Mouse (Mus musculus) ES-Bruce4 (cell line): Measurements from ENCODE around the gene Trim80. TPM values are rescaled to one million over a fixed set of nuclear protein-coding genes. Genes with fewer than 3 reads are reported as not detected.

Experiments used
- H3K27ac ChIP-seq: 2 replicates; pipeline ENCODE4 v1.5.1; 2012; ENCODE audit warnings: low read length, inconsistent platforms; ENCODE audit not compliant: insufficient read depth
- H3K27me3 ChIP-seq: 2 replicates; pipeline ENCODE4 v1.6.1; 2012; ENCODE audit warnings: mild to moderate bottlenecking, low read length, inconsistent platforms; ENCODE audit not compliant: control insufficient read depth, poor library complexity, insufficient read depth, severe bottlenecking
- H3K36me3 ChIP-seq: 2 replicates; pipeline ENCODE4 v1.6.1; 2012; ENCODE audit warnings: inconsistent platforms, mild to moderate bottlenecking, low read length, moderate library complexity; ENCODE audit not compliant: control insufficient read depth, poor library complexity, insufficient read depth, severe bottlenecking
- H3K4me1 ChIP-seq: one replicate; pipeline ENCODE4 v1.8.1; 2011; ENCODE audit warnings: low read length; ENCODE audit not compliant: control insufficient read depth, insufficient read depth
- H3K4me3 ChIP-seq: 2 replicates; pipeline ENCODE4 v1.5.1; 2011; ENCODE audit warnings: low read depth, mild to moderate bottlenecking, low read length
- H3K9ac ChIP-seq: 2 replicates; pipeline ENCODE4 v1.6.1; 2012; ENCODE audit warnings: low read depth, mild to moderate bottlenecking, inconsistent platforms; ENCODE audit not compliant: poor library complexity, severe bottlenecking
- H3K9me3 ChIP-seq: replicated peaks from 2 replicates; pipeline ENCODE4 v1.6.1; 2012; ENCODE audit warnings: mild to moderate bottlenecking, low read length, inconsistent platforms; ENCODE audit not compliant: control insufficient read depth, poor library complexity, insufficient read depth, severe bottlenecking
- CTCF ChIP-seq: IDR thresholded peaks from one replicate; pipeline ENCODE4 v1.8.1; 2011; ENCODE audit warnings: low read depth, low read length
- EP300 ChIP-seq: IDR thresholded peaks from 2 replicates; pipeline ENCODE4 v1.6.1; 2011; ENCODE audit warnings: low read depth, low read length; ENCODE audit not compliant: insufficient read depth
- POLR2A ChIP-seq: IDR thresholded peaks from one replicate; pipeline ENCODE4 v1.8.1; 2011; ENCODE audit warnings: low read length; ENCODE audit not compliant: insufficient read depth
- polyA plus RNA-seq: library from polyadenylated mRNA; stranded (reverse); fragments of >200 nt; gene quantifications from 2 replicates; pipeline ENCODE4 v1.2.4, GENCODE M21; 2011; ENCODE audit warnings: low read depth; ENCODE audit not compliant: missing spikeins, insufficient read depth, insufficient read length

Trim80 gene
- polyA plus RNA-seq = not detected in 2 replicates

GRCm38 (mm10) chr11:115439906-115440595 is at the start of gene Trim80:
Gene Trim80, plus strand, starts transcription at chr11:115440545.
- TF ChIP-seq EP300 (no peak), POLR2A (no peak), CTCF (peak; percentile 10)
- Histone ChIP-seq H3K27me3 (no peaks in the 10 kb centered on the region), H3K4me3 (no peak within 1 kb of the TSS), H3K9me3 (peaks cover 2% of the 10 kb centered on the region; the same call in 1 of the 2 replicates), H3K27ac (no peak within 1 kb of the TSS), H3K4me1 (no peaks in the 10 kb centered on the region), H3K36me3 (no peaks in the 10 kb centered on the region), H3K9ac (no peak within 1 kb of the TSS)

- Histone ChIP-seq H3K4me3 (no peak overlapping the region), H3K27ac (no peak overlapping the region), H3K27me3 (no peaks in the 10 kb centered on the region), H3K36me3 (no peaks in the 10 kb centered on the region), H3K9me3 (no peaks in the 10 kb centered on the region), H3K9ac (no peak overlapping the region), H3K4me1 (peaks cover 3% of the 10 kb centered on the region)
- no peak for TF ChIP-seq EP300
- no peak for TF ChIP-seq CTCF
Measured at GRCm38 (mm10) chr11:115391358-115391757, 49.0 kb upstream of the Trim80 start.

GRCm38 (mm10) chr11:115393721-115394325 is 46.5 kb upstream of the Trim80 start:
- TF ChIP-seq CTCF = no peak
- TF ChIP-seq POLR2A = no peak
- no peak for TF ChIP-seq EP300
- Histone ChIP-seq H3K27me3 (no peaks in the 10 kb centered on the region), H3K9ac (peak overlapping the region; percentile 0; the same call in 1 of the 2 replicates), H3K4me3 (peak overlapping the region; percentile 29), H3K27ac (no peak overlapping the region), H3K9me3 (no peaks in the 10 kb centered on the region), H3K36me3 (no peaks in the 10 kb centered on the region), H3K4me1 (peaks cover 3% of the 10 kb centered on the region)

- Histone ChIP-seq H3K9me3 (no peaks in the 10 kb centered on the region), H3K4me3 (no peak overlapping the region), H3K27me3 (no peaks in the 10 kb centered on the region), H3K9ac (no peak overlapping the region), H3K27ac (no peak overlapping the region), H3K36me3 (no peaks in the 10 kb centered on the region), H3K4me1 (peaks cover 2% of the 10 kb centered on the region)
- TF ChIP-seq EP300 (no peak), POLR2A (no peak), CTCF (no peak)
Measured at GRCm38 (mm10) chr11:115398085-115398484, 42.3 kb upstream of the Trim80 start.

GRCm38 (mm10) chr11:115400126-115400525 is 40.2 kb upstream of the Trim80 start:
- H3K36me3 ChIP-seq = no peaks in the 10 kb centered on the region
- H3K27ac ChIP-seq = no peak overlapping the region
- H3K9me3 ChIP-seq = no peaks in the 10 kb centered on the region
- H3K27me3 ChIP-seq = no peaks in the 10 kb centered on the region
- H3K4me1 ChIP-seq = peaks cover 2% of the 10 kb centered on the region
- no peak overlapping the region for H3K4me3 ChIP-seq
- TF ChIP-seq CTCF (no peak), POLR2A (no peak), EP300 (no peak)
- no peak overlapping the region for H3K9ac ChIP-seq
